Mouse (Mus musculus) kidney, adult 2 months (tissue): ENCODE measurements around the gene Cpeb3. TPM values are rescaled to one million over a fixed set of nuclear protein-coding genes. Genes with fewer than 3 reads are reported as not detected.

ENCODE experiments used
- DNase-seq: peaks from one replicate; pipeline ENCODE4 v3.0.0; 2021
- H3K27ac ChIP-seq: fragments of 200-500 bp; 2 replicates; pipeline ENCODE4 v1.5.1; 2012; ENCODE audit warnings: low read depth, low read length, control low read depth, inconsistent platforms; ENCODE audit not compliant: insufficient read depth
- H3K27me3 ChIP-seq: fragments of 200-500 bp; replicated peaks from 2 replicates; pipeline ENCODE4 v1.6.1; 2012; ENCODE audit warnings: mild to moderate bottlenecking, moderate library complexity, low read length, inconsistent platforms; ENCODE audit not compliant: control insufficient read depth, insufficient read depth
- H3K36me3 ChIP-seq: fragments of 200-500 bp; 2 replicates; pipeline ENCODE4 v1.6.1; 2012; ENCODE audit warnings: mild to moderate bottlenecking, moderate library complexity, low read length, inconsistent platforms; ENCODE audit not compliant: control insufficient read depth, insufficient read depth
- H3K4me1 ChIP-seq: fragments of 200-500 bp; 2 replicates; pipeline ENCODE4 v1.6.1; 2011; ENCODE audit warnings: low read length; ENCODE audit not compliant: control insufficient read depth, insufficient read depth
- H3K4me3 ChIP-seq: fragments of 200-500 bp; 2 replicates; pipeline ENCODE4 v1.5.1; 2011; ENCODE audit warnings: mild to moderate bottlenecking, low read depth, low read length, control low read depth; ENCODE audit not compliant: insufficient read depth
- CTCF ChIP-seq: fragments of 200-500 bp; conservative IDR thresholded peaks from 2 replicates; pipeline ENCODE4 v1.5.1; 2011; ENCODE audit warnings: low read depth, mild to moderate bottlenecking, control low read depth, low read length, moderate library complexity, mixed read lengths; ENCODE audit not compliant: insufficient read depth, insufficient read length
- POLR2A ChIP-seq: fragments of 200-500 bp; IDR thresholded peaks from one replicate; pipeline ENCODE4 v1.6.1; 2011; ENCODE audit warnings: low read depth, low read length, control low read depth
- WGBS: fragments of 180-500 bp; shearing (Covaris S2); methylation state at CpG from one replicate; pipeline ENCODE4 v1.1.7; 2018; 5-methylcytosine and 5-hydroxymethylcytosine counted together
- polyA plus RNA-seq: library from polyadenylated mRNA; depleted of rRNA; stranded (reverse); fragments of >200 nt; gene quantifications from 2 replicates; pipeline ENCODE4 v1.2.3, GENCODE M21; 2012

The Cpeb3 gene
- polyA plus RNA-seq, 1 experiment: 14.2 TPM

GRCm38 (mm10) chr19:37225197-37225862 lies 16.9 kb upstream of the Cpeb3 start:
- no peak overlapping the region for H3K4me3 ChIP-seq
- WGBS: 88% methylated on average over 6 of the region's 6 CpGs
- no peak for TF ChIP-seq CTCF
- TF ChIP-seq POLR2A: no peak

GRCm38 (mm10) chr19:37214711-37215110 lies 6.3 kb upstream of the Cpeb3 start:
- Histone ChIP-seq H3K4me1 (peaks cover 3% of the 10 kb centered on the region), H3K27me3 (no peaks in the 10 kb centered on the region), H3K36me3 (peaks cover 3% of the 10 kb centered on the region), H3K27ac (no peak overlapping the region), H3K4me3 (no peak overlapping the region)
- no peak for TF ChIP-seq POLR2A
- TF ChIP-seq CTCF: no peak
- DNase-seq: peak; percentile 50
- WGBS: 50% methylated on average over 2 of the region's 2 CpGs

More at GRCm38 (mm10) chr19:37225197-37225862, 16.9 kb upstream of the Cpeb3 start:
- DNase-seq: no peak
- Histone ChIP-seq H3K27me3 (no peaks in the 10 kb centered on the region), H3K36me3 (peaks cover 2% of the 10 kb centered on the region; the same call in 1 of the 2 replicates), H3K4me1 (no peaks in the 10 kb centered on the region), H3K27ac (no peak overlapping the region)

GRCm38 (mm10) chr19:37211416-37211815 lies 3.0 kb upstream of the Cpeb3 start:
- Histone ChIP-seq H3K27ac (no peak overlapping the region), H3K27me3 (no peaks in the 10 kb centered on the region), H3K36me3 (no peaks in the 10 kb centered on the region; the same call in 1 of the 2 replicates), H3K4me3 (no peak overlapping the region), H3K4me1 (peaks cover 13% of the 10 kb centered on the region)
- no peak for DNase-seq
- TF ChIP-seq POLR2A (no peak), CTCF (no peak)
- 59% methylated on average over 3 of the region's 3 CpGs for WGBS

- no peak for DNase-seq
- H3K4me3 ChIP-seq: no peak overlapping the region
- TF ChIP-seq POLR2A (no peak), CTCF (no peak)
- no peak overlapping the region for H3K27ac ChIP-seq
- no peaks in the 10 kb centered on the region; the same call in 1 of the 2 replicates for H3K36me3 ChIP-seq
- peaks cover 16% of the 10 kb centered on the region for H3K4me1 ChIP-seq
- WGBS: 95% methylated on average over 4 of the region's 4 CpGs
- H3K27me3 ChIP-seq: no peaks in the 10 kb centered on the region
Measured at GRCm38 (mm10) chr19:37210457-37210856, 2.1 kb upstream of the Cpeb3 start.

- no peak for DNase-seq
- TF ChIP-seq POLR2A (no peak), CTCF (no peak)
- Histone ChIP-seq H3K36me3 (no peaks in the 10 kb centered on the region; the same call in 1 of the 2 replicates), H3K27ac (peak overlapping the region; percentile 49), H3K4me3 (peak overlapping the region; percentile 32; the same call in 1 of the 2 replicates), H3K4me1 (peaks cover 16% of the 10 kb centered on the region), H3K27me3 (no peaks in the 10 kb centered on the region)
- WGBS: 60% methylated on average over 8 of the region's 8 CpGs
Measured at GRCm38 (mm10) chr19:37209467-37210128, 1.2 kb upstream of the Cpeb3 start.

GRCm38 (mm10) chr19:37208986-37209385 lies 585 bp upstream of the Cpeb3 start:
- H3K4me3 ChIP-seq: peak overlapping the region; percentile 32; the same call in 1 of the 2 replicates
- H3K4me1 ChIP-seq: peaks cover 16% of the 10 kb centered on the region
- no peaks in the 10 kb centered on the region for H3K27me3 ChIP-seq
- H3K27ac ChIP-seq: peak overlapping the region; percentile 94; the same call in 1 of the 2 replicates
- DNase-seq: peak; percentile 34
- no peaks in the 10 kb centered on the region; the same call in 1 of the 2 replicates for H3K36me3 ChIP-seq
- WGBS: 14% methylated on average over 7 of the region's 7 CpGs
- TF ChIP-seq POLR2A: no peak
- TF ChIP-seq CTCF: no peak
